Mouse (Mus musculus) spleen, postnatal 4 days (tissue): ENCODE results near the gene Ift22.
"Not testable (repeated sequence)": the region's sequence is repeated elsewhere in the genome, so short reads cannot be mapped to it uniquely, and the experiment has no call there.

Experiments
- DNase-seq, 2 experiments: peaks; one replicate each; pipeline ENCODE4 v3.0.0; 2022; ENCODE audit warnings: low spot score in 2 of 2

The Ift22 gene

GRCm38 (mm10) chr5:136905630-136906029 is 2.3 kb upstream of the Ift22 start:
- peak in 1 of 2 experiments; percentile 72 for DNase-seq

DNA sequence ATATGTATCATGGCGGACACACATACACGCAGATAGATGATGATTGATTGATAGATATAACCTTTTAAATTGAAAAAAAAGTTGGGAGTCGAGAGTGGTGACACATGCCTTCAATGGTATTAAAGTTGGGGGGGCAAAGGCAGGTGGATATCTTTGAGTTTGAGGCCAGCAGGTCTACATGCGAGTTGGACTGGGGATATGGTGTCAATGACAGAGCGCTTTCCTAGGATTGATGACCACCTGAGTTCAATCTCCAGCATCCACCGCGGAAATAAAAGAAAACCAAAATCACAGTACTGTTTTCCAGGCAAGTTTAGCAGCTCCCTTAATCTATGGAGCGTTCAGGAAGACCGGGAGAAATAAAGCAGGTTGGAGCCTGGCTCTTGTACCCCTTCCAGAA is 363 bp upstream of the Ift22 start:
- DNase-seq = no peak

DNA sequence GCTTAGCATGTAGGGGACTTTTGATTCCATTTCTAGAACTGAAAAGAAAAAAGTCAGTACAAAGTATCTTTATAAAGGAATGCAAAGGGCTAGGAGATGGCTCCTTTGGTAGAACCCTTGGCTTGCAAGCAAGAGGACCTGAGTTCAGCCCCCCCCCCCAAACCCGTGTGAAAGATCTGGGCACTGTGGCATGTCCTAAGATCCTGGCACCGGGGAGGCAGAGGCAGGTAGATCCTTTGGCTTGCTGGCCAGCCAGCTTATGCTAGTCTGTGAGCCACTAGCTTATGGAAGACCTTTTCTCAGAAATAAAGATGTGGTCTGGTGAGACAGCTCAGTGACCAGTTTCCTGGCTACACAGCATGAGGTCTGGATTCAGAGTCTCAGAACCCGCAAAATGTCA is 6.2 kb downstream of the Ift22 start:
- no peak for DNase-seq

- no peak for DNase-seq
Observed at GRCm38 (mm10) chr5:136917613-136918242, 9.8 kb downstream of the Ift22 start.

DNA sequence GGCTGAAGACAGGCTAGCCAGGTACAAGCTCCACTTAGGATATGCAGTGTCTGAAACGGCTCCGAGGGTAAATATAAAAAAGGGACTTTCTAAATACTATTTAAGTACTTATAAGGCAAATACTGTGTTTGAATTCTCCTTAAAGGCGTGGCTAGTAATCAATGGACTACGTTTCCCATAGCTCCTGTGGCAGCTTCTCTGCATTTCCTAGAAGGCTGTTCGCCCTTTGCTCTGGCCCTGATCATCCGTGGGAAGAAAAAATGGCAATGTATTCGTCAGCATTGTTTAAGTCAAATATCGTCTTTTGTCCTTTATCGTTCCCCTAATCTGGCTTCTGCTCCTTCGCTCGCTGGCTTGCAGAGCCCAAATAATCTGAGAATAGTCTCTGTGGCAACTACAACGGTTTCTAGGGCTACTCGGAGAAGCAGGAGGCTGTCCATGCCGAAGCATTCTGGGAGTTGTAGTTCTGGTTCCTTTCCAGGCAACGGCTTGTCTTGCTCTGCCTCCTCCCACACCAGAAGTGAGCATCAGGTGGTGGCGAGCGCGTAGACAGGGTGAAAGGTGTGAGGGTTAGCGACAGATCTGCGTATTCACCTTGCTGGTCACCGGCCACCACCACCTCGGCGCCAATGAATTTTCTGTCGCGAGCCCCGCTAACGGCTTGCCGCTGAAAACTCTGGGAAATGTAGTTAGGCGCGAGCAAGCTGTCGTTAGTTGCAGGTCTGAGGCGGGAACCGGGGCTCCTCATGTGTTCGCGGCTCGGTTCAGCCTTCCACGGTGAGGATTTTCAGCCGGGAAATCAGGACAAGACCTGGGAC is 10.9 kb downstream of the Ift22 start:
- peak; percentile 61 to 80 for DNase-seq

DNA sequence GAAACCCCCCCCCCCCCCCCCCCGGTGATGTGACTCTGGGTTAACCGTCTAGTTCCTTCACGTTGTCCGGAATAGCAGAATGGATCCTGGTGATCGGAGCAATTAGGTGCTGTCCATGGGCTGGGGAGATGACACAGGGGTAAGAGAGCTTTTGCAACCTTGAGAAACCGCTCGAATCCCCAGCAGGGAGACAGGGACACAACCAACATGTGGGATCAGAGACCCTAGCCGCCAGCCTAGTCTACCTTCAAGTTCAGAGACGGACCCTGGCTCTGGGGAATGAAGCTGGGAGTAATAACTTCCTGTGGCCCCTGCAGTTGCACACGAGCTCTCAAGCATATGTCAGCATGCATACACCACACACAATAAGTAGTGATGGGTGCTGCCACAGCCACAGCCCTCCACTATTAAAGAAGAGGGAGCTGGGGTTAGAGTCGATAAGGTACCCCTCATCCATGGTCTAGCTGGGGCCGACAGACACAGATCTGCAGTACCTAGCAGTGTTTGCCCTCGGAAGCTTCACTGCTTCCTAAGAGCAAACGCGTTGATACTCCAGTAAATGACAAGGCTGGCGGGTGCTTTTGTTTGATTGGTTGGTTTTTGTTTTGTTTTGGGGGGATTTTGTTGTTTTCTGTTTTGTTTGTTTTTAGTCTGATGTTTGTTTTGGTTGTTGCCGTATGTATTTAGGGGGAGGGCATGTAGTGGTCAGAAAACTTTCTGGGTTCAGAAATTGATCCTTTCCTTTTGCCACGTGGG is 11.8 kb downstream of the Ift22 start:
- DNase-seq = peak in 1 of 2 experiments; percentile 67

GRCm38 (mm10) chr5:136922830-136923229 is 14.9 kb downstream of the Ift22 start:
- no peak for DNase-seq

DNA sequence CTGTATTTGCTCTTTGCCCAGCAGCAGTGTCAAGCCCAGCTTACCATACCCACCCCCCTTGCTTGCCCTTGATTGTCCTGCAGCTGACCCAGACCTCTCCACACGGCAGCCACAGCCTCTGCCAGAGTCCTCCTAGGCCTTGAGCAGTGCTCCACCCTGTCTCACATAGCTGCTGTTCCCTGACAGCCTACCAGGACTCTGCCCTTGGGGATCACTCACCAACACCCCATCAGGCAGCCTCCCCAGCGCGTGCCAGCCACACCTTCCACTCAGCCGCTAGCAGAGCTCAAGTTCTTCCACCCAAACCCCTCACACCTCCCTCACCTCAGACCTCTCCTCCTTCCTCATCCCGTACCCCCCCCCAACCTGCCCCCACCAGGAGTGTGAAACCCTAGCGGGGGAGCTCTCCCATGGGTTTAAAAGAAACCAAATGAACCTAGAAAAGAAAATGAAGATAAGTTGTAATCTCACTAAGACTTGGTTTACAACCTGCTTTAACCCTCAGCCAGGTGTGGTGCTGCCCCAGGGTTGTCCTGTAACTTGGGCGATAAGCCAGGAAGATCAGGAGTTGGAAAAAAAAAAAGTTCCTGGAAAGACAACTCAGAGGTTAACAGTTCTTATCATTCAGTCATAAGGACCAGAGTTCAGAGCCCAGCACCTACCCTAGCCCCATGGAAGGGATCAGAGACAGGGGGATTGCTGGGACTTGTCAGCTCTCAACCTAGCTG is 16.0 kb downstream of the Ift22 start:
- no peak for DNase-seq

GRCm38 (mm10) chr5:136929073-136929472 is 21.1 kb downstream of the Ift22 start:
- peak; percentile 78 to 92 for DNase-seq

GRCm38 (mm10) chr5:136931896-136932295 is 23.9 kb downstream of the Ift22 start:
- no peak for DNase-seq

- no peak for DNase-seq
Observed at GRCm38 (mm10) chr5:136932956-136933355, 25.0 kb downstream of the Ift22 start.

DNA sequence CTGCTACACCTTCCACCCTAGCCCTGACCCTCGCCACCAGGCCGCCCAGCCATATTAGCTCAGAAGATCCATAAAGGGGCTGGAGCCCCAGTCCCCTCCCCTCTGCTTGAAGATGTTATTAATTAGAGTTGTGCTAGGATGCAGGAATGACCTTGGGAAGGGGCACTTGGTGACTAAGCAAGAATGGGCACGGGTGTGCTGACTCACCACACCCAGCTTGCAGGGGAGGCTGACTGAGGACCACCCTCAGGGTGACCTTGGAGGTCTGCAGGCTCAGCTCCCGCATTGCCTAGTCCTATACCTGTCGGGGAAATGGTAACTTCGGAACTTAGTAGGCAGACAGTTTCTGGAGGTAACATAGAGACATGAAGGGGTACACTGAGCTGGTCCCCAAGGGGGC is 26.0 kb downstream of the Ift22 start:
- DNase-seq = no peak

DNA sequence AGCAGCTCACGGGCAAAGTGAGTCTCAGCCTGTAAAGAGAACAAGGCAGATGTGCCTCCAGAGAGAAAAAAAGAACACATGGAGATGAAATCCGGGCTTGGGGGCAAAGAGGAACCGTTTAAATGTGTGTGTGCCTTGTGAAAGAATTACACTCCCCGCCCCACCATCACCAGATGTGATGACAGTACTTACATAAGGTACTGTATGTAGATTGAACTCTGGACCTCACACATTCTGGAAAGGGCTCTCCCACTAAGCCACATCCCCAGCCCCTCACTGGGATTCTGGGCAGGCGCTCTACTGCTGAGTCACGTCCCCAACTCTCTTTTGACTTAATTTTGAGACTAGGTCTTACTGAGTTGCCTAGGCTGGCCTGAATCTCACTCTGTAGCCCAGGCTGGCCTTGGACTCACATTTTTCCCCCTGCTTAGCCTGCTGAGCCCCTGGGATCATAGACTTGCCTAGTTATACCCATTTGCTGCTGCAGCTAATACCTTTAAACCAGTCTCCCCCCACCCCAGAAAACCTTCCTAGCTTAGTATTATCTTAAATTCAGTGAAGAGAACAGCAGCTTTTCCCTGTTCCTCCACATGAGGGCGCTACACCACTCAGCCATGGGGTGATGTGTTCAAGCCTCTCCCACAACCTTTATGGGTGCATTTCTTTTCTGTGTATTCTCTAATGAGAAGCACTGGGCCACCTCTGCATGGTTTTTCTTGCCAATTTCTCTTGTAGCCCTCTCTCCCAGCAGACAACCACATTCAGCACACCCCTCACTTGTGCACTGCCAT is 28.1 kb downstream of the Ift22 start:
- no peak for DNase-seq

GRCm38 (mm10) chr5:136936750-136937149 is 28.8 kb downstream of the Ift22 start:
- DNase-seq = no peak

DNA sequence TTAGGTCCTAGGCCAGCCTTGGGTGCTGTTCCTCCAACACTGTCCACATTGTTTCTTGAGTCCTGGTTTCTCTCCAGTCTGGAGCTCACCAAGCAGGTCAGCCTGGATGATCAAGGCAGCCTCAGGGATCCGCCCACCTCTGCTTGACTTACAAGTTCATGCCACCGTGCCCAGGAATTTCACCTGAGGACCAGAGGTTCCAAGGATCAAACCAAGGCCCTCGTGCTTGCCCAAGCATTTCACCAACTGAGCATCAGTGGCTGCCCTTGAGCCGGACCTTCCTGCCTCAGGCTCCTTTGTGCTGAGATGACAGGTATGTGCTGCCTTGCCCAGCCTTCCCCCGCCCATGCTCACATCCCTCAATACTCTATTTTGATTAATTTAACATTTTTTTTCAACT is 29.7 kb downstream of the Ift22 start:
- no peak for DNase-seq

DNA sequence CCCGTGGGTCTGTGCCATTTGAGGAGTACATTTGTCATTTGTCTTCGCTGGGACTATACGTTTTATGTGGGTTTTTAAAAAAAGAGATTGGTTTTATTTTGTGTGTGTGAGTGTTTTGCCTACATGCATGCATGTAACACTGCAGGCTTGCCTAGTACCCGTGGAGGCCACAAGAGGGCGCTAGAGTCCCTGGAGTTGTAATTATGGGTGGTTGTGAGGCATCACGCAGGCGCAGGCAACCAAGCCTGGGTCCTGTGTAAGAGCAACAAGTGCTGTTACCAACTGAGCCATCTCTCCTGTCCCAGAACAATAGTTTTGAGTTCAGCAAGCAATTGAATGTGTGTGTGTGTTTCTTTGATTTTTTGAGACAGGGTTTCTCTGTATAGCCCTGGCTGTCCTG is 31.3 kb downstream of the Ift22 start:
- peak in 1 of 2 experiments; percentile 74 for DNase-seq

- not testable (repeated sequence) for DNase-seq
Observed at GRCm38 (mm10) chr5:136940029-136940428, 32.1 kb downstream of the Ift22 start.

- DNase-seq = no peak
Observed at GRCm38 (mm10) chr5:136940845-136941560, 33.1 kb downstream of the Ift22 start.

GRCm38 (mm10) chr5:136942781-136943180 is 34.8 kb downstream of the Ift22 start:
- no peak for DNase-seq

DNA sequence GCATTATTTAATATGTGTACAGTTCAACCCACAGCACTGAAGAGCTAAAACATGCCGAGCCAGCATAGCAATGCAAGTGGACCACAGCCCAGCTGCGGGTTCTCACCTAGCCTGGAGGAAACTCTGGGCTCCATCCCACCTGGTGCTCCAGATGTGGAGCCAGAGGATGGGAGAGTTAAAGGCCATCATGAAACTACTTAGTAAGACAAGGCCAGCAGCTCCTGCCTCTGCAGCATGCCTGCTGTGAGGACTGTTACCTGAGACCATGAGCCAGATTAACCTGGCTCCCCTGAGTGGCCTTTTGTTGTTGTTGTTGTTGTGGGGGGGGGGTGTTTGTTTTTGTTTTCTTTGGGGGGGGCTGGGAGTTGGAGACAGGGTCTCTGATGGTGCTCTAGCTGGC is 35.4 kb downstream of the Ift22 start:
- DNase-seq = no peak
